Mouse (Mus musculus) CH12.LX (cell line): ENCODE data around the gene Akr1c13. TPM values are rescaled to one million over a fixed set of nuclear protein-coding genes. Genes with fewer than 3 reads are reported as not detected.

ENCODE experiments used
- DNase-seq: peaks from one replicate; pipeline ENCODE4 v3.0.0-alpha.2; 2013; ENCODE audit errors: extremely low read depth
- H3K27ac ChIP-seq: 2 replicates; pipeline ENCODE4 v1.5.1; 2012; ENCODE audit warnings: low read depth, mild to moderate bottlenecking, control low read depth, moderate library complexity; ENCODE audit not compliant: insufficient read depth
- H3K27me3 ChIP-seq: replicated peaks from 2 replicates; pipeline ENCODE3; 2012; ENCODE audit warnings: inconsistent platforms
- H3K36me3 ChIP-seq, 2 experiments: replicated peaks in 1 of 2; 2 replicates each; pipeline versions ENCODE3 to v1.6.1; 2012; ENCODE audit warnings: inconsistent platforms in 1 of 2, low read length in 1 of 2, mild to moderate bottlenecking in 1 of 2, mixed read lengths in 1 of 2, moderate library complexity in 1 of 2; ENCODE audit not compliant: control insufficient read depth in 1 of 2, insufficient read depth in 1 of 2
- H3K4me1 ChIP-seq, 2 experiments: 2 replicates each; pipeline ENCODE4 v1.6.1; 2012; ENCODE audit warnings: inconsistent platforms in 1 of 2, moderate library complexity in 1 of 2; ENCODE audit not compliant: insufficient read depth in 2 of 2, control insufficient read depth in 1 of 2
- H3K4me2 ChIP-seq: 2 replicates; pipeline ENCODE4 v1.6.1; 2012; ENCODE audit warnings: low read depth, mild to moderate bottlenecking, control low read depth; ENCODE audit not compliant: poor library complexity, insufficient read depth, severe bottlenecking
- H3K4me3 ChIP-seq, 3 experiments: fragments of 150-350 bp in 1 of 3; sonication (generic) in 1 of 3; replicated peaks in 1 of 3; 2 replicates each; pipeline versions ENCODE3 to v1.5.1; 2011 to 2012; ENCODE audit warnings: low read depth in 2 of 3, low read length in 2 of 3, mild to moderate bottlenecking in 2 of 3, moderate library complexity in 2 of 3, control low read depth in 1 of 3, improper control_type of control experiment in 1 of 3, inconsistent platforms in 1 of 3, mixed read lengths in 1 of 3; ENCODE audit not compliant: poor library complexity in 1 of 3
- H3K79me2 ChIP-seq: replicated peaks from 2 replicates; pipeline ENCODE4 v1.6.1; 2012; ENCODE audit warnings: mild to moderate bottlenecking, moderate library complexity; ENCODE audit not compliant: control insufficient read depth, poor library complexity, insufficient read depth, severe bottlenecking; ENCODE audit errors: extremely low read depth
- H3K9ac ChIP-seq: 2 replicates; pipeline ENCODE4 v1.6.1; 2012; ENCODE audit warnings: low read depth, mild to moderate bottlenecking, control low read depth, moderate library complexity; ENCODE audit not compliant: insufficient read depth
- H3K9me3 ChIP-seq: replicated peaks from 2 replicates; pipeline ENCODE3; 2012; ENCODE audit warnings: low read length, inconsistent platforms, mixed read lengths
- CHD1 ChIP-seq: IDR thresholded peaks from 2 replicates; pipeline ENCODE4 v1.6.1; 2012; ENCODE audit warnings: low read depth, low read length, improper control_type of control experiment, inconsistent platforms
- CTCF ChIP-seq, 2 experiments: IDR thresholded peaks in 1 of 2; conservative IDR thresholded peaks in 1 of 2; 2 replicates each; pipeline ENCODE4 v1.5.1; 2011 to 2012; ENCODE audit warnings: low read depth in 2 of 2, low read length in 2 of 2, improper control_type of control experiment in 1 of 2, inconsistent platforms in 1 of 2, mild to moderate bottlenecking in 1 of 2, moderate library complexity in 1 of 2
- E2F4 ChIP-seq: IDR thresholded peaks from 2 replicates; pipeline ENCODE4 v1.6.1; 2011; ENCODE audit warnings: low read depth, low read length, improper control_type of control experiment; ENCODE audit not compliant: insufficient replicate concordance
- ELF1 ChIP-seq: IDR thresholded peaks from 2 replicates; pipeline ENCODE4 v1.6.1; 2014; ENCODE audit warnings: low read depth, mild to moderate bottlenecking, inconsistent platforms, low read length, improper control_type of control experiment
- EP300 ChIP-seq: IDR thresholded peaks from 2 replicates; pipeline ENCODE4 v1.6.1; 2011; ENCODE audit warnings: low read length, improper control_type of control experiment
- ETS1 ChIP-seq: conservative IDR thresholded peaks from 2 replicates; pipeline ENCODE4 v1.6.1; 2012; ENCODE audit warnings: low read depth, mild to moderate bottlenecking, inconsistent platforms, low read length, improper control_type of control experiment, moderate library complexity
- GABPA ChIP-seq: IDR thresholded peaks from 2 replicates; pipeline ENCODE4 v1.6.1; 2012; ENCODE audit warnings: low read depth, low read length, improper control_type of control experiment, inconsistent platforms; ENCODE audit not compliant: insufficient replicate concordance
- HCFC1 ChIP-seq: IDR thresholded peaks from 2 replicates; pipeline ENCODE4 v1.6.1; 2012; ENCODE audit warnings: low read depth, mild to moderate bottlenecking, inconsistent platforms, low read length, improper control_type of control experiment
- IRF4 ChIP-seq: IDR thresholded peaks from 2 replicates; pipeline ENCODE4 v1.6.1; 2014; ENCODE audit warnings: low read depth, mild to moderate bottlenecking, inconsistent platforms, low read length, improper control_type of control experiment
- JUN ChIP-seq: IDR thresholded peaks from 2 replicates; pipeline ENCODE4 v1.6.1; 2011; ENCODE audit warnings: low read depth, mild to moderate bottlenecking, low read length, improper control_type of control experiment, moderate library complexity; ENCODE audit not compliant: insufficient read depth
- JUND ChIP-seq: conservative IDR thresholded peaks from 2 replicates; pipeline ENCODE4 v1.6.1; 2011; ENCODE audit warnings: low read depth, low read length, improper control_type of control experiment
- KAT2A ChIP-seq: IDR thresholded peaks from 2 replicates; pipeline ENCODE4 v1.6.1; 2012; ENCODE audit warnings: low read length, improper control_type of control experiment, inconsistent platforms; ENCODE audit not compliant: insufficient replicate concordance
- MAZ ChIP-seq: IDR thresholded peaks from 2 replicates; pipeline ENCODE4 v1.6.1; 2012; ENCODE audit warnings: low read depth, mild to moderate bottlenecking, inconsistent platforms, low read length, improper control_type of control experiment, moderate library complexity
- MXI1 ChIP-seq: IDR thresholded peaks from 2 replicates; pipeline ENCODE4 v1.6.1; 2011; ENCODE audit warnings: mild to moderate bottlenecking, low read depth, low read length, improper control_type of control experiment
- NELFE ChIP-seq: IDR thresholded peaks from 2 replicates; pipeline ENCODE4 v1.6.1; 2011; ENCODE audit warnings: low read depth, low read length, improper control_type of control experiment
- NRF1 ChIP-seq: IDR thresholded peaks from 2 replicates; pipeline ENCODE4 v1.6.1; 2014; ENCODE audit warnings: low read depth, mild to moderate bottlenecking, inconsistent platforms, low read length, improper control_type of control experiment, moderate library complexity
- POLR2A ChIP-seq: IDR thresholded peaks from 2 replicates; pipeline ENCODE4 v1.6.1; 2011; ENCODE audit warnings: low read depth, mild to moderate bottlenecking, improper control_type of control experiment, low read length
- RAD21 ChIP-seq: IDR thresholded peaks from 2 replicates; pipeline ENCODE4 v1.6.1; 2011; ENCODE audit warnings: low read depth, mild to moderate bottlenecking, low read length, improper control_type of control experiment, moderate library complexity
- RCOR1 ChIP-seq: conservative IDR thresholded peaks from 2 replicates; pipeline ENCODE4 v1.6.1; 2012; ENCODE audit warnings: low read depth, mild to moderate bottlenecking, inconsistent platforms, low read length, improper control_type of control experiment
- SIN3A ChIP-seq: IDR thresholded peaks from 2 replicates; pipeline ENCODE4 v1.6.1; 2012; ENCODE audit warnings: low read length, improper control_type of control experiment, inconsistent platforms
- SMC3 ChIP-seq: IDR thresholded peaks from 2 replicates; pipeline ENCODE4 v1.6.1; 2011; ENCODE audit warnings: low read depth, low read length, improper control_type of control experiment
- TBP ChIP-seq: conservative IDR thresholded peaks from 2 replicates; pipeline ENCODE4 v1.6.1; 2011; ENCODE audit warnings: low read depth, low read length, improper control_type of control experiment
- TCF12 ChIP-seq: IDR thresholded peaks from 2 replicates; pipeline ENCODE4 v1.6.1; 2014; ENCODE audit warnings: low read depth, mild to moderate bottlenecking, inconsistent platforms, low read length, improper control_type of control experiment
- USF2 ChIP-seq: conservative IDR thresholded peaks from 2 replicates; pipeline ENCODE4 v1.6.1; 2011; ENCODE audit warnings: low read depth, low read length, improper control_type of control experiment
- ZNF384 ChIP-seq: IDR thresholded peaks from 2 replicates; pipeline ENCODE4 v1.6.1; 2012; ENCODE audit warnings: low read depth, low read length, improper control_type of control experiment, inconsistent platforms
- dilution Hi-C: fragments of 300-500 bp; cut with MboI; formaldehyde crosslinking; loops from 2 replicates; pipeline ENCODE4 v1.14.3; 2020; ENCODE audit warnings: low sequenced_read_pairs; ENCODE audit not compliant: extremely low pct_unique_long_range_greater_than_20kb, extremely low pct_ligation_motif_present
- in situ Hi-C: fragments of 300-500 bp; cut with MboI; formaldehyde crosslinking; loops from 3 replicates; pipeline ENCODE4 v1.14.3; 2019; ENCODE audit warnings: low sequenced_read_pairs, low pct_ligation_motif_present, low pct_unique_long_range_greater_than_20kb, mixed read lengths
- polyA plus RNA-seq: library from polyadenylated mRNA; unstranded; fragments of >175 nt; gene quantifications from 2 replicates; pipeline ENCODE4 v1.2.1, GENCODE M21; 2012; ENCODE audit warnings: low read depth; ENCODE audit not compliant: insufficient read length
- total RNA-seq, 2 experiments: library from RNA; depleted of rRNA; stranded (reverse); fragments of 300-350 nt in 1 of 2; fragments of >200 nt in 1 of 2; gene quantifications; 2 replicates each; pipeline ENCODE4 v1.2.3; 2012 to 2014

Gene Akr1c13
- total RNA-seq (2012; rRNA removed): 39.1 and 42.1 TPM in 2 replicates
- 76.3 and 80.4 TPM in 2 replicates for total RNA-seq (2014; rRNA removed)
- polyA plus RNA-seq: 36.5 and 51.0 TPM in 2 replicates

- H3K4me2 ChIP-seq: peak within 1 kb of the TSS; percentile 71
- peak; percentile 70 for DNase-seq
- TF ChIP-seq KAT2A: no peak
- TF ChIP-seq ELF1: peak; percentile 87
- TF ChIP-seq POLR2A: peak; percentile 55
- peak; percentile 62 for TF ChIP-seq HCFC1
- peak; percentile 27; the same call in 1 of the 2 replicates for TF ChIP-seq TCF12
- TF ChIP-seq NELFE: no peak
- TF ChIP-seq TBP: 0 out of 2 replicates have a peak, but pooled peaks have one; percentile 33
- H3K4me1 ChIP-seq: peaks cover 0 to 10% of the 10 kb centered on the region in 2 experiments; a peak in 1 of 4 replicates
- H3K9me3 ChIP-seq: no peaks in the 10 kb centered on the region
- H3K27me3 ChIP-seq: no peaks in the 10 kb centered on the region
- peak within 1 kb of the TSS; percentile 87 for H3K9ac ChIP-seq
- H3K4me3 ChIP-seq: peak within 1 kb of the TSS; percentile 58 to 63 (median 60)
- H3K27ac ChIP-seq: no peak within 1 kb of the TSS
- peaks cover 0 to 3% of the 10 kb centered on the region in 2 experiments for H3K36me3 ChIP-seq
- dilution Hi-C loops: no loop called here
- H3K79me2 ChIP-seq: peaks cover 3% of the 10 kb centered on the region; the same call in 1 of the 2 replicates
- in situ Hi-C loops: no loop called here
Observed at GRCm38 (mm10) chr13:4190904-4191303, at the start of gene Akr1c13. Akr1c13 (plus strand) TSS chr13:4191150.

DNA sequence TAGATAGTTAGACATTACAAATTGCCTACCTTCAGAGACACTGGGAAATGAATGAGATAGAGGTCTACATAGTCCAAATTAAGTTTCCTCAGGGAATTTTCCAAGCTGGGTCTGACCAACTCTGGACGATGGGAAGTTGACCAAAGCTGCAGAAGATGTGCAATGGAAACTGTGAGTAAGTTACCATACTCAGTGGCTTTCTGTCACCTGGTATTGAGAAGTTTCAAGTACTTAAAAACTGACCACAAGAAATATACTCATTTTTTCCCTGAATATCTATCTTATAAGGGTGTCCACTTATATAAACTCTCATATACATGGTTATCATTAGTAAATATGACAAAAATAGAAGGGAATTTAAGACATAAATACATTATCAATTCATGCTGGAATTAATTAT is 46.7 kb upstream of the Akr1c13 start:
- no peak for DNase-seq
- Histone ChIP-seq H3K9me3 (no peaks in the 10 kb centered on the region), H3K27me3 (no peaks in the 10 kb centered on the region), H3K9ac (no peak overlapping the region), H3K79me2 (no peaks in the 10 kb centered on the region), H3K27ac (no peak overlapping the region), H3K4me3 (no peak overlapping the region)
- in situ Hi-C loops: loop anchor here (25.0 kb wide), 1 partner anchor 468 kb away; the partner anchor contains the start of gene Akr1e1
- TF ChIP-seq IRF4 (no peak), EP300 (peak; percentile 30; the same call in 1 of the 2 replicates), ETS1 (no peak), JUND (peak; percentile 77), E2F4 (no peak), JUN (peak; percentile 66; the same call in 1 of the 2 replicates)
- TF ChIP-seq, all 38 proteins: peak for 3
- dilution Hi-C loops: no loop called here
- Histone ChIP-seq H3K36me3 (no peaks in the 10 kb centered on the region), H3K4me2 (no peak overlapping the region), H3K4me1 (peaks cover 0 to 6% of the 10 kb centered on the region in 2 experiments; a peak in 1 of 4 replicates)

- TF ChIP-seq NRF1 (no peak), POLR2A (no peak), CHD1 (no peak), RCOR1 (no peak), NELFE (no peak), ELF1 (no peak), SMC3 (no peak), MXI1 (no peak), ZNF384 (no peak), SIN3A (no peak), CTCF (conservative IDR thresholded peaks at IDR 0.05 in 1 of 2, IDR thresholded peaks at IDR 0.05 in 1 of 2; ENCODE audit: low read depth in 2 of 2, low read length in 2 of 2) (no peak), JUND (no peak), GABPA (no peak), USF2 (no peak), KAT2A (no peak), RAD21 (no peak), EP300 (no peak), MAZ (no peak)
- H3K4me1 ChIP-seq: no peaks in the 10 kb centered on the region
- H3K27ac ChIP-seq: no peak within 1 kb of the TSS
- no peak within 1 kb of the TSS for H3K9ac ChIP-seq
- no peak within 1 kb of the TSS for H3K4me2 ChIP-seq
- DNase-seq: no peak
- no peak within 1 kb of the TSS for H3K4me3 ChIP-seq
- H3K79me2 ChIP-seq: no peaks in the 10 kb centered on the region
- no peaks in the 10 kb centered on the region for H3K36me3 ChIP-seq
- dilution Hi-C loops (no loop called here), in situ Hi-C loops (no loop called here)
- no peaks in the 10 kb centered on the region for H3K9me3 ChIP-seq
- H3K27me3 ChIP-seq: no peaks in the 10 kb centered on the region
Observed at GRCm38 (mm10) chr13:4150518-4150917, 40.4 kb upstream of the Akr1c13 start, which contains the start of gene Akr1c18. Akr1c18 (minus strand) TSS chr13:4150654.
